10 mouse cellular contexts compared by ENCODE assay signal in genomic region chr6:5381918-5382582, GRCm38 (mm10). TPM values are rescaled to one million over a fixed set of nuclear protein-coding genes. Genes with fewer than 3 reads are reported as not detected.
A peak's percentile ranks its signal among the peaks of the same experiment; 100 is the strongest.
DNase-seq lines count a peak whose midpoint lies in the region; ATAC-seq and TF ChIP-seq lines count a peak whose summit lies in the region.
"Had no signal": no experiment of that assay in that cellular context is flagged by ENCODE, and none has a peak within 500 bp of the region (broad histone marks: within the 10 kb centered on the region; RNA-seq: fewer than 3 reads in every experiment).

No protein-coding gene starts in this region.

- 24% methylated on average over 13 of the region's 13 CpGs for WGBS in kidney, embryonic 15.5 days
- 28% methylated on average over 13 of the region's 13 CpGs for WGBS in embryonic facial prominence, embryonic 14.5 days
- WGBS in intestine, embryonic 16.5 days, result 31% methylated on average over 13 of the region's 13 CpGs
- WGBS in midbrain, postnatal 0 days, result 38% methylated on average over 13 of the region's 13 CpGs

- peaks cover 45% of the 10 kb centered on the region for H3K4me1 ChIP-seq in kidney, embryonic 15.5 days
- peaks cover 35% of the 10 kb centered on the region for H3K4me1 ChIP-seq in embryonic facial prominence, embryonic 14.5 days (ENCODE audit: control insufficient read depth, insufficient read depth, low read length)
- peaks cover 25% of the 10 kb centered on the region for H3K4me1 ChIP-seq in intestine, embryonic 16.5 days (ENCODE audit: control insufficient read depth, insufficient read depth, low read length)
- peaks cover 9% of the 10 kb centered on the region; the same call in 1 of the 2 replicates for H3K4me1 ChIP-seq in midbrain, postnatal 0 days (ENCODE audit: insufficient read depth, low read length)

- no peak for DNase-seq in kidney, postnatal 25 days
- no peak for DNase-seq in embryonic facial prominence, embryonic 14.5 days (ENCODE audit: low spot score)
- no peak for DNase-seq in midbrain, postnatal 0 days (ENCODE audit: low spot score)
- no peak for DNase-seq in embryo, embryonic 10 days (ENCODE audit: low spot score)
- DNase-seq in layer of hippocampus, postnatal 10 days (ENCODE audit: low spot score in 2 of 2), result no peak

- H3K36me3 ChIP-seq in kidney, embryonic 15.5 days, result no peaks in the 10 kb centered on the region
- no peaks in the 10 kb centered on the region for H3K36me3 ChIP-seq in embryonic facial prominence, embryonic 14.5 days (ENCODE audit: control insufficient read depth, insufficient read depth, low read length)
- H3K36me3 ChIP-seq in intestine, embryonic 16.5 days (ENCODE audit: control insufficient read depth, insufficient read depth, low read length), result no peaks in the 10 kb centered on the region
- no peaks in the 10 kb centered on the region for H3K36me3 ChIP-seq in midbrain, postnatal 0 days (ENCODE audit: insufficient read depth, low read length)
- H3K36me3 ChIP-seq: heart, embryonic 10.5 days had no signal

- no peak overlapping the region for H3K27ac ChIP-seq in kidney, embryonic 15.5 days
- H3K27ac ChIP-seq in embryonic facial prominence, embryonic 14.5 days (replicated peaks; ENCODE audit: low read depth, low read length), result 0 out of 2 replicates have a peak overlapping the region, but pooled peaks have one; percentile 13
- peak overlapping the region; percentile 74 for H3K27ac ChIP-seq in intestine, embryonic 16.5 days (ENCODE audit: low read length)
- H3K27ac ChIP-seq in midbrain, postnatal 0 days (ENCODE audit: low read depth, low read length), result peak overlapping the region; percentile 39; the same call in 1 of the 2 replicates
- H3K27ac ChIP-seq: liver, embryonic 14.5 days had no signal

- H3K9ac ChIP-seq in kidney, embryonic 15.5 days, result no peak overlapping the region
- H3K9ac ChIP-seq in embryonic facial prominence, embryonic 14.5 days (ENCODE audit: low read depth, low read length), result no peak overlapping the region
- H3K9ac ChIP-seq in intestine, embryonic 16.5 days (ENCODE audit: low read depth, low read length), result no peak overlapping the region
- no peak overlapping the region for H3K9ac ChIP-seq in midbrain, postnatal 0 days (replicated peaks; ENCODE audit: low read length, poor library complexity, severe bottlenecking)

- no peak for TF ChIP-seq CTCF in midbrain, postnatal 0 days (IDR thresholded peaks at IDR 0.05)

- ATAC-seq in kidney, embryonic 15.5 days (replicated peaks; ENCODE audit: low FRiP score), result no peak
- no peak for ATAC-seq in embryonic facial prominence, embryonic 14.5 days (ENCODE audit: low read depth)
- ATAC-seq in intestine, embryonic 16.5 days, result peak; percentile 54
- no peak for ATAC-seq in midbrain, postnatal 0 days (ENCODE audit: low FRiP score)
- no peak for ATAC-seq in activated CD4-positive, CD25-positive, alpha-beta regulatory T cell, adult 4 months

- H3K4me3 ChIP-seq in kidney, embryonic 15.5 days (replicated peaks), result no peak overlapping the region
- no peak overlapping the region for H3K4me3 ChIP-seq in embryonic facial prominence, embryonic 14.5 days (ENCODE audit: low read depth, low read length)
- no peak overlapping the region for H3K4me3 ChIP-seq in intestine, embryonic 16.5 days (ENCODE audit: low read length)
- H3K4me3 ChIP-seq in midbrain, postnatal 0 days (ENCODE audit: low read depth, low read length), result no peak overlapping the region

- H3K27me3 ChIP-seq in kidney, embryonic 15.5 days, result no peaks in the 10 kb centered on the region
- H3K27me3 ChIP-seq in embryonic facial prominence, embryonic 14.5 days (replicated peaks; ENCODE audit: control insufficient read depth, insufficient read depth, low read length), result no peaks in the 10 kb centered on the region
- H3K27me3 ChIP-seq in intestine, embryonic 16.5 days (replicated peaks; ENCODE audit: control insufficient read depth, insufficient read depth, low read length), result no peaks in the 10 kb centered on the region
- no peaks in the 10 kb centered on the region for H3K27me3 ChIP-seq in midbrain, postnatal 0 days (ENCODE audit: insufficient read depth, low read length)

- H3K9me3 ChIP-seq in kidney, embryonic 15.5 days (replicated peaks), result no peaks in the 10 kb centered on the region
- H3K9me3 ChIP-seq in embryonic facial prominence, embryonic 14.5 days (ENCODE audit: control insufficient read depth, low read length), result no peaks in the 10 kb centered on the region
- no peaks in the 10 kb centered on the region for H3K9me3 ChIP-seq in intestine, embryonic 16.5 days (ENCODE audit: control insufficient read depth, low read length)
- H3K9me3 ChIP-seq in midbrain, postnatal 0 days (ENCODE audit: low read length), result no peaks in the 10 kb centered on the region
- H3K9me3 ChIP-seq: heart, embryonic 10.5 days had no signal

- peak overlapping the region; percentile 69 for H3K4me2 ChIP-seq in kidney, embryonic 15.5 days
- peak overlapping the region; percentile 63 for H3K4me2 ChIP-seq in embryonic facial prominence, embryonic 14.5 days (ENCODE audit: low read depth, low read length)
- no peak overlapping the region for H3K4me2 ChIP-seq in intestine, embryonic 16.5 days (ENCODE audit: low read depth, low read length)
- no peak overlapping the region for H3K4me2 ChIP-seq in midbrain, postnatal 0 days (ENCODE audit: low read depth, low read length, poor library complexity, severe bottlenecking)

RNA-seq across cellular contexts. Expression of gene Asb4, which starts 1.1 kb away (rescaled TPM):
- 25.4 and 27.6 TPM in 2 replicates for polyA plus RNA-seq in kidney, embryonic 15.5 days (2015; fragmentation: Nextera tagmentation; extraction: Ambion mirVana)
- 31.4 and 42.3 TPM in 2 replicates for polyA plus RNA-seq in embryonic facial prominence, embryonic 14.5 days (2014; fragmentation: Nextera tagmentation; extraction: Ambion mirVana)
- 11.5 and 14.0 TPM in 2 replicates for polyA plus RNA-seq in intestine, embryonic 16.5 days (2015; fragmentation: Nextera tagmentation; extraction: Ambion mirVana)
- total RNA-seq in midbrain, postnatal 0 days (2014; rRNA removed), result 9.0 and 9.7 TPM in 2 replicates
- polyA plus RNA-seq in midbrain, postnatal 0 days (2015; fragmentation: Nextera tagmentation; extraction: Ambion mirVana), result 15.4 and 23.0 TPM in 2 replicates
- polyA plus RNA-seq in activated CD4-positive, CD25-positive, alpha-beta regulatory T cell, adult 4 months (2017; shearing (Covaris generic)), result not detected
- 1 to 10 TPM in 1 of 2 experiments, under 1 TPM in 1; 0.65 to 1.3 TPM for total RNA-seq in layer of hippocampus, postnatal 10 days (2021)

Comparison
In these comparisons a context has a peak if more than half of its experiments do, and no peak if none do; other contexts are left out.
1. H3K4me2 ChIP-seq: peak in kidney, embryonic 15.5 days (single experiment) and embryonic facial prominence, embryonic 14.5 days (single experiment); none in intestine, embryonic 16.5 days (single experiment) and midbrain, postnatal 0 days (single experiment).
2. RNA of gene Asb4, which starts 1.1 kb away (polyA plus RNA-seq): 31.4 to 42.3 TPM in embryonic facial prominence, embryonic 14.5 days, 25.4 to 27.6 TPM in kidney, embryonic 15.5 days, 15.4 to 23.0 TPM in midbrain, postnatal 0 days and 11.5 to 14.0 TPM in intestine, embryonic 16.5 days; not detected in activated CD4-positive, CD25-positive, alpha-beta regulatory T cell, adult 4 months; every median in the first group is over 10 times any median in the second.